Mouse (Mus musculus) neural tube, embryonic 14.5 days (tissue): ENCODE measurements at regions not wholly inside any gene's neighbourhood (a gene's known extent, or its start where the extent isn't known, plus 50 kb on each side); places are given as distances from the start of the nearest gene placed in this dataset.

ENCODE experiments used
- ATAC-seq: fragments of 200-750 bp; cut with Nextera tagmentation; 2 replicates; pipeline ENCODE4 v1.8.0; 2017; ENCODE audit warnings: low read depth, mild to moderate bottlenecking, moderate TSS enrichment, moderate library complexity
- H3K27ac ChIP-seq: fragments of 300-500 bp; sonication (generic); 2 replicates; pipeline ENCODE4 v1.5.1; 2014; ENCODE audit warnings: low read depth, mild to moderate bottlenecking, control low read depth, low read length, moderate library complexity, mixed read lengths
- H3K27me3 ChIP-seq: fragments of 300-500 bp; sonication (generic); 2 replicates; pipeline ENCODE4 v1.6.1; 2014; ENCODE audit warnings: low read length; ENCODE audit not compliant: control insufficient read depth, insufficient read depth
- H3K36me3 ChIP-seq: fragments of 300-500 bp; sonication (generic); 2 replicates; pipeline ENCODE4 v1.6.1; 2014; ENCODE audit warnings: low read length, mixed read lengths; ENCODE audit not compliant: control insufficient read depth, insufficient read depth
- H3K4me1 ChIP-seq: fragments of 300-500 bp; sonication (generic); 2 replicates; pipeline ENCODE4 v1.6.1; 2014; ENCODE audit warnings: low read length; ENCODE audit not compliant: control insufficient read depth, insufficient read depth
- H3K4me2 ChIP-seq: fragments of 300-500 bp; sonication (generic); 2 replicates; pipeline ENCODE4 v1.6.1; 2014; ENCODE audit warnings: mild to moderate bottlenecking, low read depth, low read length, control low read depth
- H3K4me3 ChIP-seq: fragments of 300-500 bp; sonication (generic); 2 replicates; pipeline ENCODE4 v1.5.1; 2014; ENCODE audit warnings: low read depth, low read length, control low read depth, mixed read lengths
- H3K9ac ChIP-seq: fragments of 300-500 bp; sonication (generic); replicated peaks from 2 replicates; pipeline ENCODE4 v1.6.1; 2014; ENCODE audit warnings: low read depth, mild to moderate bottlenecking, control low read depth, low read length, mixed read lengths
- H3K9me3 ChIP-seq: fragments of 300-500 bp; sonication (generic); 2 replicates; pipeline ENCODE4 v1.6.1; 2016; ENCODE audit warnings: low read length; ENCODE audit not compliant: control insufficient read depth
- WGBS: fragments of 180-500 bp; shearing (Covaris S2); extraction: QIAGEN DNeasy Blood & Tissue Kit; methylation state at CpG from one replicate; pipeline ENCODE4 v1.1.7; 2014; 5-methylcytosine and 5-hydroxymethylcytosine counted together

DNA sequence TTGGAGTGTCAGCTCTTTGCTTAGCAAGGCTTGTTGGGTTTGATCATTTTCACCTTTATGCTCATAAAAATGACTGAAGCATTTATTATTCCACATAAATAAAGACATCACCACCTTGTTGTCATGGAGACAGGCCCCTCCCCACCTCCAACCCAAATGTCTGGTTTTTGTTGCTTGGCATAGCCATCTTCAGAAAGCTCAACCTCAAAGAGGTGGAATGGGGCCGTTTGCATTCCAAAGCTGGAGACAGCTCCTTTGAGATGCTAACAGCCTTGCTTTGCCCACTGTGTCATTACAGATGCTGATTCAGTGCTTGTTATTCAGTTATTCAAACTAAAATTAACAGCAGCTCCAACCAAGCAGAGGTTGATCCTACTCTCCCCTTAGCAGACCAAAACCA, 51.9 kb upstream of the Lgalsl start:
- Histone ChIP-seq H3K27ac (no peak overlapping the region), H3K9ac (no peak overlapping the region), H3K36me3 (no peaks in the 10 kb centered on the region), H3K9me3 (no peaks in the 10 kb centered on the region), H3K4me1 (no peaks in the 10 kb centered on the region), H3K4me2 (no peak overlapping the region), H3K4me3 (no peak overlapping the region), H3K27me3 (no peaks in the 10 kb centered on the region)
- 16% methylated on average over 1 of the region's 1 CpGs for WGBS
- no peak for ATAC-seq

DNA sequence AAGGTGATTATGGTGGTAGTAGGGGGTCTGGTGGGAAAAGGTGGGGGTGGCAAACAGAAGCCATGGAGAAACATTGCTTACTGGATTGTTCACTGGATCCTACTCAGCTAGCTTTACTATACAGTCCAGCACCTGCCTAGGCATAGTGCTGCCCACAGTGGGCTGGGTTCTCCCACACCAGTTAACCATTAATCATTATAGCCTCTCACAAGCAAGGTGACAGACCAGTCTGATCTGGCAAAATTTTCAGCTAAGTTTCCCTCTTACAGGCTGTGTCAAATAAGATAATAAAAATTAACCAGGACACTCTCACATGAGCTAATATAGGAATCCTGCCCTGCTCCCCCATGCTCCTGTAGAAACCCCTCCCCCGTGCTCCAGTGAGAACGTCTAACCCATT, 53.1 kb upstream of the Lgalsl start:
- 92% methylated on average over 2 of the region's 2 CpGs for WGBS
- no peak for ATAC-seq

DNA sequence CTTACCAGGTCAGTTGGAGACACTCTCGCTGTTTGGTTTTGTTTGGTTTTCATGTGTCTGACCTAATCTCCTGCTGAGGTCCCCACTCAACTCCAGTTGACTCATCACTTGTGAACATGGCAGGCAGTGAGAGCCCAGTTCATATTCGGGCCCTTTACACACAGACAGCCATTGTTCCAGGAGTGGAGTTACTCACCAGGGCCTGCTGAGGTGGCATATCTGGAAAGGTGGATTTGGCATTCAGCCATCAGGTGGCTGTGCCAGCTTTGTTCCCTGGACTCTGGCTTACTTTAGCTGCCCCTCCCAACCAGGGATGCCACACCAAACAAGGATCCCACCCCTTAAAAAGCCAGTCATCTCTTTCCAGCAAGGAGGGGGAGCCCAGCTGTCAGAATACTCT, 56.2 kb upstream of the Lgalsl start:
- no peak overlapping the region for H3K27ac ChIP-seq
- H3K9ac ChIP-seq = no peak overlapping the region
- H3K36me3 ChIP-seq = no peaks in the 10 kb centered on the region
- 81% methylated on average over 2 of the region's 2 CpGs for WGBS
- H3K4me3 ChIP-seq = no peak overlapping the region
- H3K4me2 ChIP-seq = no peak overlapping the region
- no peak for ATAC-seq
- H3K9me3 ChIP-seq = no peaks in the 10 kb centered on the region
- no peaks in the 10 kb centered on the region for H3K27me3 ChIP-seq
- H3K4me1 ChIP-seq = no peaks in the 10 kb centered on the region

More for the DNA sequence above, 53.1 kb upstream of the Lgalsl start:
- Histone ChIP-seq H3K9ac (no peak overlapping the region), H3K36me3 (no peaks in the 10 kb centered on the region), H3K4me3 (no peak overlapping the region), H3K4me1 (no peaks in the 10 kb centered on the region), H3K27me3 (no peaks in the 10 kb centered on the region), H3K9me3 (no peaks in the 10 kb centered on the region), H3K4me2 (no peak overlapping the region), H3K27ac (no peak overlapping the region)

DNA sequence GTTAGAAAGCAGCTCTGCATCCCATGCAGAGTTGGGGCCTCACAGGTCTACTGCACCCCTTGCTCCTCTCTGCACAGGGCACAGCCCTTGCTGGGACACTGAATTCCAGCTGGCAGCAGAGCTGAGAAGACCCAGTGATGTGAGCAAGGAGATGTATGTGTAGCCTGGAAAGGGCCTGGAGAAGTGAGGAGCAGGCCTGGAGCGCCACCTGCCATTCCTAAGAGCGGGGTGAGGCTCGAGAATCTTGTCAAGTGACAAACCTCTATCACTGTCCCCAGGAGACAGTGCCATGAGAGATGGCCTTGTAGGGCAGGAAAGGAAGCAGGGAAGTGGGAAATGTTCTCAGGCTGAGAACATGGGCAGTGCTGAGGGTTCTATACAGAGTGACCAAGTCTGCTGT, 59.6 kb upstream of the Lgalsl start:
- Histone ChIP-seq H3K9ac (no peak overlapping the region), H3K4me1 (no peaks in the 10 kb centered on the region), H3K4me3 (no peak overlapping the region), H3K9me3 (no peaks in the 10 kb centered on the region), H3K27me3 (no peaks in the 10 kb centered on the region), H3K36me3 (no peaks in the 10 kb centered on the region), H3K27ac (no peak overlapping the region), H3K4me2 (no peak overlapping the region)
- 66% methylated on average over 3 of the region's 3 CpGs for whole genome bisulfite sequencing
- ATAC-seq = no peak

DNA sequence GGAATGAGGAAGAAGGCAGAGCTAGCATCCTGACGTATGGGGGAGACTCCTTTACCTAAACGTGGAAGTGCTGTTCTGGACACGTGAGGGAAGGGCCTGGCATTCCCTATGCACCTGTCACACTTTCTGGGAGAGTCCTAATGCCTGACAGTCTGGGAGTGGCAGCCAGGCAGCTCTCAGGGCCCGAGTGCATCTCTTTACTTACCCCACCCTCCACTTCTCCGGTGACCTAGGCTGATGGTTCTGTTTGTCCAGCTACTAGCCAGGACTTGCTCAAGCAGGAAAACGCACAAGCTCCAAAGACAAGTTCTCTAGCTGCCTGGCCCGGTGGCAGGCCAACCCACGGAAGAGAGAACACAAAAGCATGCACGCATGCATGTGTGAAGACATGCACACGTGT, 60.9 kb upstream of the Lgalsl start:
- ATAC-seq = no peak
- H3K4me3 ChIP-seq = no peak overlapping the region
- no peaks in the 10 kb centered on the region for H3K4me1 ChIP-seq
- H3K9me3 ChIP-seq = no peaks in the 10 kb centered on the region
- H3K36me3 ChIP-seq = no peaks in the 10 kb centered on the region
- H3K4me2 ChIP-seq = no peak overlapping the region
- H3K27ac ChIP-seq = no peak overlapping the region
- WGBS = 88% methylated on average over 10 of the region's 10 CpGs
- no peaks in the 10 kb centered on the region for H3K27me3 ChIP-seq
- no peak overlapping the region for H3K9ac ChIP-seq

DNA sequence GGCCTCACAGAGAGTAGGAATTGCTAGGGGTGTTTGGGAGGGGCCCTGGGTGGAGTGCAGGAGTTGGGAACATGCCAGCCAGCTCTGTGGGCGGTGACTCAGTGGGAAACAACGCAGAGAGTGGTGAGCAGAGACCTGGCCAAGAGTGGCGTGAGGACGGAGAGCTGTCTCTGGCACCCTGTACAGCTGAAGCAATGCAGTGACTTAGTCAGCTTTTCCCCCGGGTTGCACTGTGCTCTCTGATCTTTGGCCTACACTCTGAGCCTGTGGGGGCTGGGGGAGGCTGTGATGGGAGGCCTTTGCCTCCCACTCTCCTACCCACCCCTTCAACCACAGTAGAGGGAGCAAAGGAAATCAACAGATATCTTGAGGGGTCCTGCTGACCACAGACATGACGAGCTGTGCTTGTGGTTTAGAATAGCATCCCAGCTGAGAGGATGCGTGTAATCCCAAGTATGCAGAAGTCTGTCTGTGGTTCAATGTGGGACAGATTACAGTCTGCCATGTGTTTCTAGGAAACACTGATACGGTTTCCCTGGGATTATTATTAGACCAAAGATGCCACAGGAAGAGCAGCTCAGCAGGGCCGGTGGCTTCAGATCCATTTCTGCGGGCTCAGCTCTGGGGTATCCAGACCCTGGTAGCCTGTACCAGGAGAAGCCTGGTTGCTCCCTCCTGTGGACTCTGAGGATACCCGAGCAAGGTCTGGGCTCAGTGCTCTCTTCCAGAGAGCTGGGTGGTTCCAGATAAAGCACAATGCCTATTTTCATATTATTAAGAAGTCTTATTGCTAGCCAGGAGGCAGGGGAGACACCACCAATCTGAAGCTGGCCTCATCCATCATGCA, 65.6 kb upstream of the Lgalsl start:
- H3K9me3 ChIP-seq = no peaks in the 10 kb centered on the region
- H3K4me3 ChIP-seq = no peak overlapping the region
- ATAC-seq = no peak; the same call in 1 of the 2 replicates
- H3K4me1 ChIP-seq = no peaks in the 10 kb centered on the region
- H3K27me3 ChIP-seq = no peaks in the 10 kb centered on the region
- WGBS = 65% methylated on average over 11 of the region's 11 CpGs
- H3K4me2 ChIP-seq = no peak overlapping the region
- no peak overlapping the region for H3K9ac ChIP-seq
- H3K27ac ChIP-seq = no peak overlapping the region
- no peaks in the 10 kb centered on the region for H3K36me3 ChIP-seq

DNA sequence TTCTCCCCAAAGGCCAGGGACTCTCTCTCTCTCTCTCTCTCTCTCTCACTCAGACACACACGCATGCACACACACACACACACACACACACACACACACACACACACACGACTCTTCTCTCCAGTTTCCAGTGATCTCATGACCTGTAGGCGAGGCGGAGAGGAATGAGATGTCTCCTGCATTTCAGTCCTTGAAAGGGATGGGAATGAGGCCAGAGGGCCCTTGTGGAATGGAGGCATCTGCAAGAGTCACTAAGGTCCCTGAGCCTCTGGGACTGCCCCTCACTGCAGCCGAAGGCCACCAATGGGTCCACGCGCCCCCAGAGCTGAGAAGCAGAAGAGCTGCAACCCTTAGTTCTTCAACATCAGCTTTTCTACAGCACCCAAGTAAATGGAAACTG, 66.6 kb upstream of the Lgalsl start:
- H3K4me1 ChIP-seq = no peaks in the 10 kb centered on the region
- 94% methylated on average over 7 of the region's 7 CpGs for WGBS
- no peaks in the 10 kb centered on the region for H3K36me3 ChIP-seq
- H3K9ac ChIP-seq = no peak overlapping the region
- H3K27ac ChIP-seq = no peak overlapping the region
- H3K4me2 ChIP-seq = no peak overlapping the region
- no peak overlapping the region for H3K4me3 ChIP-seq
- no peaks in the 10 kb centered on the region for H3K9me3 ChIP-seq
- no peaks in the 10 kb centered on the region for H3K27me3 ChIP-seq
- no peak for ATAC-seq

DNA sequence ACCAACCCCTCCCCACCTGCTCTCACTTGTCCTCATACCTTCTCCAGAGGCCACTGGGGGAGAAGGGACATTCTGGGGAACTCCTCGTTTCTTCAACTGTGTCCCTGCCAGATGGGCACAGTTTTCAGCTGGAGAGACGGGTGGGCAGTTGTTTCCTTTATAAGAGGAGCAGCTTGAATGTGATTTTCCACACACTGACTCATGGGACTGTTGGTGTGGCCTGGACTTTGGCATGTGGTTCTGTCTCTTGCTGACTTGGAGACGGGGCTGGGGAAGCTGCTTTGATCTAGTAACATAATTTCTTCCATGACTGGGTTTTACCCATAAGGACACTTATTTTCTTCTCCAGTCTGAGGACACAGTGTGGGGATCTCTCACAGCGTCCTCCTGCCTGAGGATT, 67.7 kb upstream of the Lgalsl start:
- H3K4me2 ChIP-seq = no peak overlapping the region
- H3K9ac ChIP-seq = no peak overlapping the region
- H3K4me1 ChIP-seq = no peaks in the 10 kb centered on the region
- H3K4me3 ChIP-seq = no peak overlapping the region
- no peak overlapping the region for H3K27ac ChIP-seq
- no peaks in the 10 kb centered on the region for H3K27me3 ChIP-seq
- 79% methylated on average over 4 of the region's 4 CpGs for WGBS
- no peaks in the 10 kb centered on the region for H3K36me3 ChIP-seq
- H3K9me3 ChIP-seq = no peaks in the 10 kb centered on the region
- ATAC-seq = no peak

DNA sequence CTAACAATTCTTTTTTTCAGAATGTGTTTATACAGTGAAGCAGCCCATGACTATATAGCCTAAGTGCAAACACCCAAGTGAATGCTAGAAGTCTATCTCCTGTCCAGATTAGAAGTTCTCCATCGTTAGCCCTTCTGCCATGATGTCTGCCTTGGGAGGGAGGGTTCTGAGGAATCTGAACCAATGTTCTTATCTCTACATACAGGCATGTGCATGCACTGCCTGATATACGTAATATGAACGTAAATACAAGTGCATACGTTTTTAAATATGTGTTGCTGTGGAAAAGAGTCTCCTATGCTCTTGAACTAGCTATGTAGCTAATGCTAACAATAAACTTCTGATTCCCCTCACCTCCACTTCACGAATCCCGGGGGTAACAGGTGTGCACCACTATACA, 68.9 kb upstream of the Lgalsl start:
- Histone ChIP-seq H3K36me3 (no peaks in the 10 kb centered on the region), H3K4me3 (no peak overlapping the region), H3K27me3 (no peaks in the 10 kb centered on the region), H3K9me3 (no peaks in the 10 kb centered on the region), H3K27ac (no peak overlapping the region), H3K9ac (no peak overlapping the region), H3K4me1 (no peaks in the 10 kb centered on the region), H3K4me2 (no peak overlapping the region)
- no peak for ATAC-seq
- 91% methylated on average over 6 of the region's 6 CpGs for WGBS
